Mouse (Mus musculus) limb, embryonic 12.5 days (tissue): ENCODE measurements at regions not wholly inside any gene's neighbourhood (a gene's known extent, or its start where the extent isn't known, plus 50 kb on each side); places are given as distances from the start of the nearest gene placed in this dataset.

Source experiments
- ATAC-seq: fragments of 200-750 bp; cut with Nextera tagmentation; 2 replicates; pipeline ENCODE4 v1.8.0; 2017; ENCODE audit warnings: low read depth, moderate TSS enrichment; ENCODE audit not compliant: insufficient number of reproducible peaks, insufficient read depth, low FRiP score, low TSS enrichment
- H3K27ac ChIP-seq: fragments of 300-500 bp; sonication (generic); 2 replicates; pipeline ENCODE4 v1.5.1; 2016; ENCODE audit warnings: mild to moderate bottlenecking, moderate library complexity
- H3K27me3 ChIP-seq: fragments of 300-500 bp; sonication (generic); 2 replicates; pipeline ENCODE4 v1.6.1; 2016; ENCODE audit warnings: mild to moderate bottlenecking, moderate library complexity
- H3K36me3 ChIP-seq: fragments of 300-500 bp; sonication (generic); 2 replicates; pipeline ENCODE4 v1.6.1; 2016; ENCODE audit warnings: mild to moderate bottlenecking, moderate library complexity
- H3K4me1 ChIP-seq: fragments of 300-500 bp; sonication (generic); replicated peaks from 2 replicates; pipeline ENCODE4 v1.6.1; 2016
- H3K4me2 ChIP-seq: fragments of 300-500 bp; sonication (generic); 2 replicates; pipeline ENCODE4 v1.6.1; 2016; ENCODE audit warnings: mild to moderate bottlenecking, moderate library complexity
- H3K4me3 ChIP-seq: fragments of 300-500 bp; sonication (generic); replicated peaks from 2 replicates; pipeline ENCODE4 v1.5.1; 2016; ENCODE audit warnings: mild to moderate bottlenecking
- H3K9ac ChIP-seq: fragments of 300-500 bp; sonication (generic); replicated peaks from 2 replicates; pipeline ENCODE4 v1.6.1; 2016; ENCODE audit warnings: mild to moderate bottlenecking, moderate library complexity
- H3K9me3 ChIP-seq: fragments of 300-500 bp; sonication (generic); 2 replicates; pipeline ENCODE4 v1.6.1; 2016; ENCODE audit warnings: mild to moderate bottlenecking, moderate library complexity
- WGBS: fragments of 180-500 bp; shearing (Covaris S2); methylation state at CpG from one replicate; pipeline ENCODE4 v1.1.7; 2016; 5-methylcytosine and 5-hydroxymethylcytosine counted together

DNA sequence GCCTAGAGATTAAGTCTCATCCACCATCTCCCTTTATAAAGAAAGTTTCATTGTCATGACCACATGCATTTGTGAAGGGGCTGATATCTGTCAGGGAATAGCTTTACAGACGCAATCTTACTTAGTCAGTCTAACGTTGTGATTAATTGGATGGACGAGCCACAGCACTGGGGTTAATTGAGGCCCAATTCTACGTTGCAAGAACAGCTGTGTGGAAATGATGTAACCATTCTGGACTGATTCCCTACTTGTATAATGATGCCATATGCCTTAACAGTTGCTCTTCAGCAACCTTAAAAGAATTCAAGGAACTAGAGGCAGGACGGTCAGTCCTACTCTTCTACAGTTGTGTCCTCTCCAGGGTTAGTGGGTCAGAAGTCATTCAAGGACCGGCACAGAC, 231.9 kb upstream of the Mctp2 start:
- peaks cover 12% of the 10 kb centered on the region for H3K4me1 ChIP-seq
- H3K4me2 ChIP-seq, result no peak overlapping the region
- no peak overlapping the region for H3K27ac ChIP-seq
- no peak for ATAC-seq
- no peak overlapping the region for H3K4me3 ChIP-seq
- 69% methylated on average over 6 of the region's 6 CpGs for WGBS
- H3K27me3 ChIP-seq, result no peaks in the 10 kb centered on the region
- no peaks in the 10 kb centered on the region for H3K36me3 ChIP-seq
- H3K9me3 ChIP-seq, result no peaks in the 10 kb centered on the region
- no peak overlapping the region for H3K9ac ChIP-seq

DNA sequence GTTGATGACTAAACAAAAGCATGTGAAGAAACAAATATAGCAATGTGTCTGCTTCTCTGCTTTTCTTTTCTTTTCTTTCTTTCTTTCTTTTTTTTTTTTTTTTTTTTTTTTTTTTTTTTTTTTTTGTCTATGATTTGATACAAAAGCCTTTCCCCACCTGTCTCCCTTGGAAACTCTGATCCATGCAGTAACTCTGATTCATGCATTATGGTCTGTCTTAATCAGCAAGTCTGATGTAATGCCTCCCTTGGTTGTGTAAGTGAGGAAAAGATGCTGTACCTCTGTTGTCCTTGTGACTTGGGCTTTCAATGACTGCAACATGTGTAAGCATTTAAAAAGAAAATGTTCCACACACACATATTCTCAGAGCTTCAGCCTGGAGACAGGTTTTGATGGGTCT, 233.5 kb upstream of the Mctp2 start:
- no peak for ATAC-seq
- Histone ChIP-seq H3K4me2 (no peak overlapping the region), H3K9me3 (no peaks in the 10 kb centered on the region), H3K9ac (no peak overlapping the region), H3K4me3 (no peak overlapping the region), H3K36me3 (no peaks in the 10 kb centered on the region), H3K27me3 (no peaks in the 10 kb centered on the region), H3K27ac (peak overlapping the region; percentile 66; the same call in 1 of the 2 replicates), H3K4me1 (peaks cover 12% of the 10 kb centered on the region)

DNA sequence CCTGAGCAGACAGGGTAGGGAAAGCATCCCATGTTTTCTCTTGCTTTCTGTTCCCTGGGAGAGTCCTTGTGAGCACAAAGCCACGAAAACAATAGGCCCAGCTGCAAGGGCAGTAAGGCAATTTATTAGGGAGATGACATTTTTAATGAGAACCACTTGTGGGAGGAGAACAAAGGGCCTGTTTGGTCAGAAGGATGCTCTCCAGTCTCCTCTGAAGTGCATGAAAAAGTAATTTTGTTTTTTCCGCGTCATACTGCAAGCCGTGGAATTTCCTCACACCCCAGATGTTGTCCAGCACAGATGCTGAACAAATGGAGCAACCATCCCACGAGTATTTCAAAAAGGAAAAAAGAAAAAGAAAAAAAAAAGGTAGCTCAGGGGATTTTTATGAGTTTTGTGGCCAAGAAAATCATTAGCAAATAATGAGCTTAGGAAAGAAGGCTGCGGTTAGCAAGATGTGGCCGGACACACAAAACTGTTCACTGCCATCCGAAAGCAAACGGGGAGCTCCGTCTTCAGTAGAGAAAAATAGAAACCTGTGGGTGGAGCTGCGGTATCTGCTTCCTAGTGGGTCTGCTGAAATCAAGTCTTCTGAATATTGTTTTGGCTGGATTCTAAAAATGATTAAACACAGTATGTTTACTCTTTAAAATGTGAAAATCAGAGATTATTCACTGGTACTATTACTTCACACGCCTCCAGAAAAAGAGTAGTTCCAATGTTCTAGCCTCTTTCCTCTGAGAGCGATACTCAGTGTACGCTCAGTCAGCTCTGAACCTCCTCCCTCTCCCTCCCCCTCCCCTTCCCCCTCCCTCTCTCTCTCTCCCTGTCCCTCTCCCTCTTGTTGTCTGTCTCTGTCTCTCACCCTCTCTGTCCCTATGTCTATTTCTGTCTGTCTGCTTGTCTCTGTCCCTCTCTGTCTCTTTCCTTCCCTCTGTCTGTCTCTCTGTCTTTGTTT, 235.4 kb upstream of the Mctp2 start:
- Histone ChIP-seq H3K27me3 (no peaks in the 10 kb centered on the region), H3K27ac (peak overlapping the region; percentile 68), H3K4me3 (no peak overlapping the region), H3K36me3 (no peaks in the 10 kb centered on the region), H3K4me2 (peak overlapping the region; percentile 24), H3K4me1 (peaks cover 12% of the 10 kb centered on the region), H3K9me3 (no peaks in the 10 kb centered on the region), H3K9ac (no peak overlapping the region)
- WGBS, result 30% methylated on average over 14 of the region's 14 CpGs
- ATAC-seq, result 0 out of 2 replicates have a peak, but pooled peaks have one; percentile 66

DNA sequence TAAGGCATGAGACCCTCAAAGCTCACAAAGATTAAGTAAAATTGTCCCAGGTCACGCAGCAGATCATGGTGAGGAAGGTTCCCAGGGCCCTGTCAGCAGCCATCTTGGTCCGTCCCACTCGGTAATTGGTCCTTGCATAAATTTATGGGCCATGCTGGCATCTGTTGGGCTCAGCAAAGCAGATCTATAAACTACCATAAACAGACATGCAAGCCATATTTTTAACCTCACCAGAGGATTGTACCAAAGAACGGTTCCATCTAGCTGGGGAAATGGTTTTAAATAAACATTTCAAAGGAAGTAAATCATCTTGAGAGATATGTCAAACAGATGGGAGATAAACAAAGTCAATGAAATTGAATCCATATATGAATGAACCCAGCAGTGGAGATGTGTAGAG, 237.1 kb upstream of the Mctp2 start:
- no peak for ATAC-seq

GRCm38 (mm10) chr7:72543946-72544345, 237.5 kb upstream of the Mctp2 start:
- no peak overlapping the region for H3K9ac ChIP-seq
- H3K27me3 ChIP-seq, result no peaks in the 10 kb centered on the region
- H3K9me3 ChIP-seq, result peaks cover 9% of the 10 kb centered on the region; the same call in 1 of the 2 replicates
- ATAC-seq, result no peak
- 45% methylated on average over 4 of the region's 4 CpGs for WGBS
- H3K4me1 ChIP-seq, result peaks cover 12% of the 10 kb centered on the region
- H3K4me3 ChIP-seq, result no peak overlapping the region
- H3K4me2 ChIP-seq, result no peak overlapping the region
- H3K36me3 ChIP-seq, result no peaks in the 10 kb centered on the region
- H3K27ac ChIP-seq, result no peak overlapping the region

More for the DNA sequence above, 237.1 kb upstream of the Mctp2 start:
- no peak overlapping the region for H3K27ac ChIP-seq
- H3K27me3 ChIP-seq, result no peaks in the 10 kb centered on the region
- no peak overlapping the region for H3K4me2 ChIP-seq
- WGBS, result 74% methylated on average over 4 of the region's 4 CpGs
- no peak overlapping the region for H3K9ac ChIP-seq
- no peaks in the 10 kb centered on the region for H3K36me3 ChIP-seq
- peaks cover 12% of the 10 kb centered on the region for H3K4me1 ChIP-seq
- H3K4me3 ChIP-seq, result no peak overlapping the region
- H3K9me3 ChIP-seq, result peaks cover 9% of the 10 kb centered on the region; the same call in 1 of the 2 replicates

GRCm38 (mm10) chr7:72567378-72567777, 261.0 kb upstream of the Mctp2 start:
- Histone ChIP-seq H3K27ac (no peak overlapping the region), H3K4me2 (no peak overlapping the region), H3K9ac (no peak overlapping the region), H3K9me3 (no peaks in the 10 kb centered on the region), H3K4me1 (no peaks in the 10 kb centered on the region), H3K4me3 (no peak overlapping the region), H3K36me3 (no peaks in the 10 kb centered on the region), H3K27me3 (no peaks in the 10 kb centered on the region)
- no peak for ATAC-seq

- no peak overlapping the region for H3K27ac ChIP-seq
- H3K4me2 ChIP-seq, result no peak overlapping the region
- no peaks in the 10 kb centered on the region for H3K9me3 ChIP-seq
- H3K36me3 ChIP-seq, result no peaks in the 10 kb centered on the region
- H3K27me3 ChIP-seq, result no peaks in the 10 kb centered on the region
- no peak overlapping the region for H3K4me3 ChIP-seq
- no peak for ATAC-seq
- no peaks in the 10 kb centered on the region for H3K4me1 ChIP-seq
- no peak overlapping the region for H3K9ac ChIP-seq
These were observed 262.8 kb upstream of the Mctp2 start for GRCm38 (mm10) chr7:72569177-72569576.

DNA sequence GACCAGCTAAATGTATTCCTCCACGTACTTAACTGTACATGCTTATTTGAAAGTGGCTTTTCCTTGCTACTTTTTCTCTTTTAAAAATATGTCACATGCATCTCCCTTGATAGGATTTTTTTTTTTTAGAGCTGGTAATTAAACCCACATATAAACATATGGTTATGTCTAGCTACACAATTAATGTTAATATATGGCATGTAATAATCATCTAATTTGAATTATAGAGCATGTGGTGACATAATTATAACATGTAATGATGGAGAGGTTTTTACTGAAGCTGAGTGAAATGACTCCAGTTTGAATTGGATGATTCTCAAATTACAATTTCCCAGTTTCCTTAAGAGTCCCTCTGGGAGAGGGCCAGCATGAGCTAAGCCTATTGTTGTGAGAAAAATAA, 267.9 kb upstream of the Mctp2 start:
- Histone ChIP-seq H3K9me3 (no peaks in the 10 kb centered on the region), H3K27ac (no peak overlapping the region), H3K4me2 (no peak overlapping the region), H3K36me3 (no peaks in the 10 kb centered on the region), H3K4me3 (no peak overlapping the region), H3K4me1 (no peaks in the 10 kb centered on the region), H3K27me3 (no peaks in the 10 kb centered on the region), H3K9ac (no peak overlapping the region)
- 71% methylated on average over 1 of the region's 1 CpGs for WGBS
- no peak for ATAC-seq

- no peak overlapping the region for H3K4me2 ChIP-seq
- H3K36me3 ChIP-seq, result no peaks in the 10 kb centered on the region
- no peak overlapping the region for H3K9ac ChIP-seq
- no peaks in the 10 kb centered on the region for H3K27me3 ChIP-seq
- no peak overlapping the region for H3K4me3 ChIP-seq
- no peak for ATAC-seq
- no peaks in the 10 kb centered on the region for H3K4me1 ChIP-seq
- 89% methylated on average over 3 of the region's 3 CpGs for WGBS
- H3K27ac ChIP-seq, result no peak overlapping the region
- H3K9me3 ChIP-seq, result no peaks in the 10 kb centered on the region
These were observed 278.0 kb upstream of the Mctp2 start for GRCm38 (mm10) chr7:72584427-72584826.

DNA sequence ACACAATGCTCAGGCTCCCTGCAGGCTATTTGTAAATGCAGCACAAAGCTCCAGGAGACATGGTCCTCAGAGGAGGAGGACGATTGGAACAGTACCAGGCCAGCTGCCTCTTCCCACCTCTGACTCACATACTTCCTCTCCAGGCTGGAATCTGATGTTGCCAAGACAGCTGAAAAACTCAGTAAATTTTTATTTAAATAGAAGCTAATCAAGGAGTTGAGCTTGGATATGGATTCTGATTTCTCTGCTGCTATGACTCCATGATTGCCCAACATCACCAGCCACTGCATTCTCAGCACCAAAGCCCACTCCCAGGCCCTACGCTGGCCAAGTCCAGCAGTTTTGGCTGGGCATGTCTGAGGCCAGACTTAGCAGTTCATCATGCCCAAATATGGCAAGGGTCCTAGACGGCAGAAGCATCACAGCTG, 282.8 kb upstream of the Mctp2 start:
- Histone ChIP-seq H3K9me3 (no peaks in the 10 kb centered on the region), H3K4me1 (no peaks in the 10 kb centered on the region), H3K4me3 (no peak overlapping the region), H3K4me2 (no peak overlapping the region), H3K36me3 (no peaks in the 10 kb centered on the region), H3K27me3 (no peaks in the 10 kb centered on the region), H3K9ac (no peak overlapping the region), H3K27ac (no peak overlapping the region)
- ATAC-seq, result no peak
- 83% methylated on average over 3 of the region's 3 CpGs for WGBS

GRCm38 (mm10) chr7:72590351-72591115, 284.1 kb upstream of the Mctp2 start:
- H3K4me2 ChIP-seq, result no peak overlapping the region
- H3K4me1 ChIP-seq, result no peaks in the 10 kb centered on the region
- H3K27ac ChIP-seq, result no peak overlapping the region
- H3K4me3 ChIP-seq, result no peak overlapping the region
- no peaks in the 10 kb centered on the region for H3K27me3 ChIP-seq
- no peak for ATAC-seq
- WGBS, result 80% methylated on average over 4 of the region's 4 CpGs
- no peak overlapping the region for H3K9ac ChIP-seq
- H3K9me3 ChIP-seq, result no peaks in the 10 kb centered on the region
- H3K36me3 ChIP-seq, result no peaks in the 10 kb centered on the region
